Mouse (Mus musculus): ENCODE measurements around the gene Esrrg.

DNA sequence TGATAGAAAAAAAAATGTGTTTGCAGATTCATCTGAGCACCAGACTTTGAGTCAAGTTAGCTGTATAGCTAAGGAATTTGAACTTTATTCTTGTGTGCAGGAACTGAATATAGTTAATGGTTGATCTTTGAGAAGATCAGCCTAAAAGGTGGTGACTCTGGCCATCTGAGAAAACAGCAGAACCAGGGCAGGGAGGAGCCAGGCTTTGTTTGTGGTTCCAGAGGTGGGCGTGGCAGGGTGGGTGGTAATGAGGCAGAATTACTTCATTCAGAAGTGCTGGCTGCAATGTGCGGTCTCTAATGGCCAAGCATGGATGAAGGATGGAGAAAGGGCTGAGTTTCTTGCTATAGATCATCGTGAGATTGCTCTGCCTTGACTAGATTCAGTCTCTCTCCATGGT is 224.3 kb downstream of the Esrrg start:
- TF ChIP-seq POLR2A (IDR thresholded peaks at IDR 0.05; ENCODE audit: insufficient read depth, low read depth, low read length) (no peak), CTCF (IDR thresholded peaks at IDR 0.05; ENCODE audit: insufficient read depth, low read depth, low read length) (no peak)
